Mouse (Mus musculus) limb, embryonic 10.5 days (tissue): ENCODE data around the gene Stard7. TPM values are rescaled to one million over a fixed set of nuclear protein-coding genes. Genes with fewer than 3 reads are reported as not detected.

Experiments
- polyA plus RNA-seq: library from polyadenylated mRNA; unstranded; fragments of >200 nt; fragmentation: Nextera tagmentation; extraction: Ambion mirVana; gene quantifications from 2 replicates; pipeline ENCODE4 v1.2.1, GENCODE M21; 2016

Stard7 gene
- polyA plus RNA-seq, 1 experiment from 2014 or later, result 80.8 TPM

Other genes starting within 250 kb of the Stard7 start
- gene Blvra, start 199.6 kb upstream of the Stard7 start, polyA plus RNA-seq, result 30.9 and 31.7 TPM in 2 replicates
- 110 and 125 TPM in 2 replicates for gene Ncaph, start 136.3 kb upstream of the Stard7 start, polyA plus RNA-seq
- gene Itpripl1, start 126.8 kb upstream of the Stard7 start, polyA plus RNA-seq, result 15.9 and 18.0 TPM in 2 replicates
- 1.7 and 2.5 TPM in 2 replicates for gene 1810024B03Rik, start 61.9 kb upstream of the Stard7 start, polyA plus RNA-seq
- gene Snrnp200, start 61.8 kb upstream of the Stard7 start, polyA plus RNA-seq, result 103 and 113 TPM in 2 replicates
- gene Ciao1, start 22.4 kb upstream of the Stard7 start, polyA plus RNA-seq, result 58.8 and 58.9 TPM in 2 replicates
- 21.8 and 26.3 TPM in 2 replicates for gene Tmem127, start 22.3 kb upstream of the Stard7 start, polyA plus RNA-seq
- 6.4 and 7.6 TPM in 2 replicates for gene Dusp2, start 65.9 kb downstream of the Stard7 start, polyA plus RNA-seq
- gene Astl, start 68.4 kb downstream of the Stard7 start, polyA plus RNA-seq, result 0.08 and 0.09 TPM in 2 replicates
- gene Adra2b, start 93.0 kb downstream of the Stard7 start, polyA plus RNA-seq, result 1.7 and 1.9 TPM in 2 replicates
- gene Gpat2, start 155.0 kb downstream of the Stard7 start, polyA plus RNA-seq, result 0.10 TPM in 2 replicates
- 15.6 and 21.1 TPM in 2 replicates for gene Fahd2a, start 174.3 kb downstream of the Stard7 start, polyA plus RNA-seq